Mouse (Mus musculus): ENCODE data around the gene Myom3. TPM values are rescaled to one million over a fixed set of nuclear protein-coding genes. Genes with fewer than 3 reads are reported as not detected.
"Not testable (repeated sequence)": the region's sequence is repeated elsewhere in the genome, so short reads cannot be mapped to it uniquely, and the experiment has no call there.

Gene Myom3
- 0.44 and 0.50 TPM in 2 replicates for polyA plus RNA-seq (2015; fragmentation: Nextera tagmentation; extraction: Ambion mirVana)

- WGBS: 54% methylated on average over 10 of the region's 10 CpGs
- H3K36me3 ChIP-seq: no peaks in the 10 kb centered on the region
- no peaks in the 10 kb centered on the region for H3K4me1 ChIP-seq
- no peak within 1 kb of the TSS for H3K27ac ChIP-seq
- 0 out of 2 replicates have a peak, but pooled peaks cover 3% of the 10 kb centered on the region for H3K27me3 ChIP-seq
- H3K4me2 ChIP-seq: no peak within 1 kb of the TSS
- ATAC-seq (ENCODE audit: borderline replicate concordance, extremely low read depth, low FRiP score, low TSS enrichment): no peak
- H3K9me3 ChIP-seq: no peaks in the 10 kb centered on the region
- H3K4me3 ChIP-seq: no peak within 1 kb of the TSS
- H3K9ac ChIP-seq: no peak within 1 kb of the TSS
Measured at GRCm38 (mm10) chr4:135759356-135759976, at the start of gene Myom3. Gene Myom3 (plus strand): TSS chr4:135759715.

DNA sequence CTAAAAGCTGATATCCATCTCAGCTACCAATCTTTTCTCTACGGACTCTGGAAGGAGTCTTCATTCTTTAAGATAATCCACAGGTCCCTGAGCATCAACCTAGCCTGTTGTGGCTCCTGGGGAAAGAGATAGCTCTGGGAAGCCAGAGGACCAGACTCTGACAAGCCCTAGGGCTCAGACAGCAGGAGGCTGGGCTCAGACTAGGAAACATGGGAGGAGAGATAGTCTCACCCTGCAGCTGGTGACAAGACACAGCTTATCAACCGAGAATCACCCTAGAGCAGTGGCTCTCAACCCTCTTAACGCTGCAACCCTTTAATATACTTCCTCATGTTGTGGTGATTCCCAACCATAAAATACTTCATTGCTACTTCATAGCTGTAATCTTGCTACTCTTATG is 49.1 kb upstream of the Myom3 start:
- Histone ChIP-seq H3K27ac (no peak overlapping the region), H3K9ac (no peak overlapping the region), H3K4me1 (no peaks in the 10 kb centered on the region), H3K4me3 (no peak overlapping the region), H3K9me3 (no peaks in the 10 kb centered on the region), H3K27me3 (no peaks in the 10 kb centered on the region), H3K36me3 (no peaks in the 10 kb centered on the region), H3K4me2 (no peak overlapping the region)
- ATAC-seq (ENCODE audit: borderline replicate concordance, extremely low read depth, low FRiP score, low TSS enrichment): no peak
- 82% methylated on average over 3 of the region's 3 CpGs for WGBS

DNA sequence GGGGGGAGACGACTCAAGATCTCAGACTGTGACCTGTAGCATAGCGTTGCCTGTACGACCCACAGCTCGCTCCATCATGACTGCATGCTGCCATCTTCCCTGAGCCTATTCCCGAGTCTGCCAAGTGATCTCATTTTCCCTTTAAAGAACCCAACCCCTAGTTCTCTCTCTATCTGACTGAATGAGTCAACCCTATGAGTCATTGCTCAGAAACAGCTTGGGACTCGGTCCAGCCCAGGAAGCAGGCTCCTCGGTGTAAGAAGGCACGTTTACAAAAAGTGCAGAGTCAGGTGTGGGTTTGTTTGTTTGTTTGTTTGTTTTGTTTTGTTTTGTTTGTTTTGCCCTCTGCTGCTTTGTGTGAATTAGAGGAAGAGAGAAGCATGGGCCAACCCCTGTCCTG is 44.7 kb upstream of the Myom3 start:
- WGBS: 79% methylated on average over 8 of the region's 8 CpGs
- no peaks in the 10 kb centered on the region for H3K4me1 ChIP-seq
- H3K36me3 ChIP-seq: no peaks in the 10 kb centered on the region
- H3K4me2 ChIP-seq: no peak overlapping the region
- H3K9ac ChIP-seq: no peak overlapping the region
- H3K9me3 ChIP-seq: no peaks in the 10 kb centered on the region
- H3K27ac ChIP-seq: no peak overlapping the region
- no peaks in the 10 kb centered on the region for H3K27me3 ChIP-seq
- no peak for ATAC-seq (ENCODE audit: borderline replicate concordance, extremely low read depth, low FRiP score, low TSS enrichment)
- H3K4me3 ChIP-seq: no peak overlapping the region

GRCm38 (mm10) chr4:135716438-135716837 is 43.1 kb upstream of the Myom3 start:
- not testable (repeated sequence) for H3K4me3 ChIP-seq; H3K4me1 ChIP-seq; H3K36me3 ChIP-seq; H3K27me3 ChIP-seq; H3K4me2 ChIP-seq; H3K9ac ChIP-seq; H3K9me3 ChIP-seq; H3K27ac ChIP-seq; ATAC-seq (ENCODE audit: borderline replicate concordance, extremely low read depth, low FRiP score, low TSS enrichment)
- WGBS: 93% methylated on average over 11 of the region's 11 CpGs

DNA sequence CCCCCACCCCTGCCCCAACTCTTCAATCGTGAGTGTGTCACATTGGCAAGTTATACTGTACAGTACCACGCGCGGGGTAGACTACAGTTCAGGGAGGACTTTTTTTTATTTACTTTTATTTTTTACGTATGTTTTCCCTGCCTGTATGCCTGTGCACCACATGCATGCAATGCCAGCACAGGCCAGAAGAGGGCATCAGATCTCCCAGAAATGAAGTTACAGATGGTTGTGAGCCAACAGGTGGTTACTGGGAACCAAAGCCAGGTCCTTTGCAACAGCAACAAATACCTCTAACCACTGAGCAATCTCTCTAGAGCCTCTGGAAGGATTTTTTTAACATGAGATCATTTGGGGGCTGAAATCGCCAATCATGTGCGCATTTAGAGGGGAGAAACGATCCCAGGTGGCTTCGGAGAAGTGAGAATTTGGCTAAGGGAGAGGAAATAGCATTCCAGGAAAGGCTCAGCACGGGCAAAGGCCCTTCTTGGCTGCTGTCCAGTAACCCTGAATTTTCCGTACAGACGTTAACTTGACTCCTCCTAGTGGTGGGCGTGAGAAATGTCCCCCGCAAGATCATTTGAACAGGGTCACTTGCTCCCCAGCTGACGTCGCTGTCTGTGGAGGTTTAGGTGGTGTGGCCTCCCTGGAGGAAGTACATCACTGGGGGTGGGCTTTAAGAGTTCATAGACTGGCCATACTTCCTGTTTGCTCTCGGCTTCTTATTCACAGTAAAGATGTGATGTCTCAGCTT is 36.8 kb upstream of the Myom3 start:
- Histone ChIP-seq H3K9ac (no peak overlapping the region), H3K4me1 (peaks cover 3% of the 10 kb centered on the region; the same call in 1 of the 2 replicates), H3K4me2 (no peak overlapping the region), H3K36me3 (no peaks in the 10 kb centered on the region), H3K27me3 (no peaks in the 10 kb centered on the region), H3K4me3 (no peak overlapping the region), H3K9me3 (no peaks in the 10 kb centered on the region), H3K27ac (no peak overlapping the region)
- 60% methylated on average over 17 of the region's 17 CpGs for WGBS
- no peak for ATAC-seq (ENCODE audit: borderline replicate concordance, extremely low read depth, low FRiP score, low TSS enrichment)

DNA sequence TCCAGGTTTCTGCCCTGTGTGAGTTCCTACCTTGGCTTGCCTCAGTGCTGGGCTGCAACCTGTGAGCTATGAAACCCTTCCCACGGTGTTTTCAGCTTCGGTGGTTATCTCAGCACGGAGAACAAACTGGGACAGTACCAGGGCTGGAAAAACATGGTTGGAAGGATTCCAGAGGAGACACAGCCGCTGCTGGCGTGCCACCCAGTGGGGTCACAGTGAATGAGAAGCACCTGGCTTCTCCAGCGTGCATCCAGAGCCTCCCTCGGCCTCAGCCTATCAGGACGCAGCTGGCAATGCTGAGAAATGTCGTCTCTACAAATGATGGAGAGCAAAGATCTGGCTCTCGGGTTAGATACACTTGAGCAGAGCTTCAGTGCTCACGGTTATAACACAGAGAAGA is 33.1 kb upstream of the Myom3 start:
- no peaks in the 10 kb centered on the region for H3K36me3 ChIP-seq
- H3K9ac ChIP-seq: no peak overlapping the region
- peaks cover 13% of the 10 kb centered on the region for H3K4me1 ChIP-seq
- no peak overlapping the region for H3K4me3 ChIP-seq
- H3K9me3 ChIP-seq: no peaks in the 10 kb centered on the region
- H3K27me3 ChIP-seq: no peaks in the 10 kb centered on the region
- no peak overlapping the region for H3K27ac ChIP-seq
- H3K4me2 ChIP-seq: no peak overlapping the region
- no peak for ATAC-seq (ENCODE audit: borderline replicate concordance, extremely low read depth, low FRiP score, low TSS enrichment)
- WGBS: 60% methylated on average over 11 of the region's 11 CpGs

GRCm38 (mm10) chr4:135727817-135728216 is 31.7 kb upstream of the Myom3 start, which contains the start of gene Il22ra1:
Gene Il22ra1 (plus strand): TSS chr4:135728172.
- Histone ChIP-seq H3K27me3 (no peaks in the 10 kb centered on the region), H3K4me2 (peak within 1 kb of the TSS; percentile 48), H3K9me3 (no peaks in the 10 kb centered on the region), H3K9ac (no peak within 1 kb of the TSS), H3K4me1 (peaks cover 13% of the 10 kb centered on the region), H3K4me3 (peak within 1 kb of the TSS; percentile 25), H3K36me3 (no peaks in the 10 kb centered on the region), H3K27ac (no peak within 1 kb of the TSS)
- WGBS: 15% methylated on average over 14 of the region's 14 CpGs
- no peak; the same call in 1 of the 2 replicates for ATAC-seq (ENCODE audit: borderline replicate concordance, extremely low read depth, low FRiP score, low TSS enrichment)

GRCm38 (mm10) chr4:135730204-135730603 is 29.3 kb upstream of the Myom3 start:
- no peak for ATAC-seq (ENCODE audit: borderline replicate concordance, extremely low read depth, low FRiP score, low TSS enrichment)
- no peak overlapping the region for H3K9ac ChIP-seq
- H3K4me2 ChIP-seq: no peak overlapping the region
- no peaks in the 10 kb centered on the region for H3K27me3 ChIP-seq
- no peak overlapping the region for H3K27ac ChIP-seq
- H3K9me3 ChIP-seq: 0 out of 2 replicates have a peak, but pooled peaks cover 3% of the 10 kb centered on the region
- 76% methylated on average over 9 of the region's 9 CpGs for WGBS
- no peaks in the 10 kb centered on the region for H3K36me3 ChIP-seq
- no peak overlapping the region for H3K4me3 ChIP-seq
- H3K4me1 ChIP-seq: peaks cover 13% of the 10 kb centered on the region

- H3K4me3 ChIP-seq: no peak overlapping the region
- peaks cover 13% of the 10 kb centered on the region for H3K4me1 ChIP-seq
- no peak overlapping the region for H3K9ac ChIP-seq
- no peak overlapping the region for H3K27ac ChIP-seq
- H3K9me3 ChIP-seq: 0 out of 2 replicates have a peak, but pooled peaks cover 3% of the 10 kb centered on the region
- H3K4me2 ChIP-seq: no peak overlapping the region
- no peaks in the 10 kb centered on the region for H3K36me3 ChIP-seq
- ATAC-seq (ENCODE audit: borderline replicate concordance, extremely low read depth, low FRiP score, low TSS enrichment): no peak
- H3K27me3 ChIP-seq: no peaks in the 10 kb centered on the region
- 59% methylated on average over 8 of the region's 8 CpGs for WGBS
Measured at GRCm38 (mm10) chr4:135730951-135731350, 28.6 kb upstream of the Myom3 start.

DNA sequence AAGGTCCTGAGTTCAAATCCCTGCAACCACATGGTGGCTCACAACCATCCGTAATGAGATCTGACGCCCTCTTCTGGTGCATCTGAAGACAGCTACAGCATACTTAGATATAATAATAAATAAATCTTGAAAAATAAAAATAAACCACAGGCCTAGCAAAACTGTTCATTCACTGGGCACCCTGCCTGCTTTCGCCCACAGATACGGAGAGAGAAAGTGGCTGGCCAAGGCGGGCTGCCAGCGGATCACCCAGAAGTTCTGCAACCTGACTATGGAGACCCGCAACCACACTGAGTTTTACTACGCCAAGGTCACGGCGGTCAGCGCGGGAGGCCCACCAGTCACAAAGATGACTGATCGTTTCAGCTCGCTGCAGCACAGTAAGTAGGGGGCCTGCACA is 25.6 kb upstream of the Myom3 start:
- Histone ChIP-seq H3K36me3 (no peaks in the 10 kb centered on the region), H3K9ac (no peak overlapping the region), H3K27me3 (no peaks in the 10 kb centered on the region), H3K4me2 (no peak overlapping the region), H3K4me1 (no peaks in the 10 kb centered on the region), H3K27ac (no peak overlapping the region), H3K9me3 (0 out of 2 replicates have a peak, but pooled peaks cover 3% of the 10 kb centered on the region), H3K4me3 (no peak overlapping the region)
- ATAC-seq (ENCODE audit: borderline replicate concordance, extremely low read depth, low FRiP score, low TSS enrichment): no peak
- 92% methylated on average over 14 of the region's 14 CpGs for WGBS

DNA sequence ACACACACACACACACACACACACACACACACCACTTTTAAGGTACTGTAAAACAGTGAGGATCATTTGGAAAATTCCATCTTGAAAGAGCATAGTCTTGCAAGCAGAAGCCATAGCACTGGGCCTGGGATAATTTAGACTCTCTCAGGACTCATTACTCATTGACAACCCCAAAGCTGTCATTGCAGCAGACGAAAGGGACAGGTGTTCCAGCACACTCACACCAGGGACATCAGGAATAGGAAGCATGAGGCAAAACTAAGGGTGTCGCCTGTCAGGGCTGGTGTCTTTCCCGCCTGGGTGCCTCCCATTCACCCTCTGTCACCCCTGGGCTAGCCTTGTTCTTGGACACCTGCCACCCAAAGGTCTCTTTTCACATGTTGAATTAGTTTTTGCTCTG is 22.6 kb upstream of the Myom3 start:
- Histone ChIP-seq H3K4me1 (no peaks in the 10 kb centered on the region), H3K9ac (no peak overlapping the region), H3K4me3 (no peak overlapping the region), H3K27ac (no peak overlapping the region), H3K9me3 (0 out of 2 replicates have a peak, but pooled peaks cover 3% of the 10 kb centered on the region), H3K27me3 (no peaks in the 10 kb centered on the region), H3K4me2 (no peak overlapping the region), H3K36me3 (no peaks in the 10 kb centered on the region)
- ATAC-seq (ENCODE audit: borderline replicate concordance, extremely low read depth, low FRiP score, low TSS enrichment): no peak
- 62% methylated on average over 3 of the region's 3 CpGs for WGBS

- no peaks in the 10 kb centered on the region for H3K36me3 ChIP-seq
- 0 out of 2 replicates have a peak, but pooled peaks cover 1% of the 10 kb centered on the region for H3K4me1 ChIP-seq
- no peak for ATAC-seq (ENCODE audit: borderline replicate concordance, extremely low read depth, low FRiP score, low TSS enrichment)
- H3K9me3 ChIP-seq: 0 out of 2 replicates have a peak, but pooled peaks cover 3% of the 10 kb centered on the region
- H3K9ac ChIP-seq: no peak overlapping the region
- WGBS: 36% methylated on average over 5 of the region's 5 CpGs
- H3K4me2 ChIP-seq: no peak overlapping the region
- H3K4me3 ChIP-seq: no peak overlapping the region
- no peak overlapping the region for H3K27ac ChIP-seq
- H3K27me3 ChIP-seq: no peaks in the 10 kb centered on the region
Measured at GRCm38 (mm10) chr4:135738237-135738636, 21.3 kb upstream of the Myom3 start.

Data from lung, embryonic 15.5 days (tissue).